ENCODE assay signal across 8 mouse cellular contexts in genomic region chr9:108290773-108291172, GRCm38 (mm10). TPM values are rescaled to one million over a fixed set of nuclear protein-coding genes. Genes with fewer than 3 reads are reported as not detected.
DNase-seq lines count a peak whose midpoint lies in the region; ATAC-seq and TF ChIP-seq lines count a peak whose summit lies in the region.

No protein-coding gene starts in this region.

- H3K9me3 ChIP-seq in megakaryocyte, embryonic 14.5 days = no peaks in the 10 kb centered on the region
- no peaks in the 10 kb centered on the region for H3K9me3 ChIP-seq in limb, embryonic 14.5 days (ENCODE audit: control insufficient read depth, low read length)
- H3K9me3 ChIP-seq in stomach, embryonic 14.5 days (ENCODE audit: control insufficient read depth, low read depth, low read length) = no peaks in the 10 kb centered on the region

- no peaks in the 10 kb centered on the region for H3K4me1 ChIP-seq in cerebellum, adult 2 months (ENCODE audit: control insufficient read depth, insufficient read depth, low read length)
- peaks cover 27% of the 10 kb centered on the region for H3K4me1 ChIP-seq in megakaryocyte, embryonic 14.5 days
- peaks cover 5% of the 10 kb centered on the region for H3K4me1 ChIP-seq in limb, embryonic 14.5 days (ENCODE audit: control insufficient read depth, insufficient read depth, low read length)
- H3K4me1 ChIP-seq in stomach, embryonic 14.5 days (ENCODE audit: control insufficient read depth, insufficient read depth, low read length) = no peaks in the 10 kb centered on the region; the same call in 1 of the 2 replicates

- 28% methylated on average over 6 of the region's 6 CpGs for WGBS in cerebellum, adult 2 months
- WGBS in limb, embryonic 14.5 days = 48% methylated on average over 6 of the region's 6 CpGs
- 49% methylated on average over 6 of the region's 6 CpGs for WGBS in stomach, embryonic 14.5 days

- no peak for TF ChIP-seq CTCF in cerebellum, adult 2 months (IDR thresholded peaks at IDR 0.05; ENCODE audit: borderline replicate concordance, insufficient read depth, low read depth, low read length)

- peak in 1 of 2 experiments; percentile 22 for DNase-seq in cerebellum, adult 2 months
- no peak for DNase-seq in cerebellum, adult 11-12 months
- DNase-seq in limb, embryonic 14.5 days (ENCODE audit: low spot score) = no peak
- no peak for DNase-seq in embryo, embryonic 10 days (ENCODE audit: low spot score)
- no peak for DNase-seq in layer of hippocampus, adult 9-11 months

- TF ChIP-seq POLR2A in cerebellum, adult 2 months (IDR thresholded peaks at IDR 0.05; ENCODE audit: borderline replicate concordance, insufficient read depth, low read length) = no peak
- TF ChIP-seq POLR2A in limb, embryonic 14.5 days (IDR thresholded peaks at IDR 0.05; ENCODE audit: borderline replicate concordance, extremely low read depth, insufficient read depth, insufficient read length) = no peak

- peak overlapping the region; percentile 56 for H3K4me2 ChIP-seq in limb, embryonic 14.5 days (replicated peaks; ENCODE audit: low read depth, low read length, severe bottlenecking)
- H3K4me2 ChIP-seq in stomach, embryonic 14.5 days (replicated peaks; ENCODE audit: low read depth, low read length) = peak overlapping the region; percentile 44

- ATAC-seq in megakaryocyte, adult 5-6 weeks (ENCODE audit: poor library complexity, severe bottlenecking) = no peak
- ATAC-seq in limb, embryonic 14.5 days (ENCODE audit: low FRiP score, low read depth) = no peak
- no peak for ATAC-seq in stomach, embryonic 14.5 days (ENCODE audit: insufficient number of reproducible peaks, insufficient read depth, low FRiP score, low read depth)

- no peak overlapping the region for H3K27ac ChIP-seq in cerebellum, adult 2 months (ENCODE audit: insufficient read depth, low read length)
- H3K27ac ChIP-seq in limb, embryonic 14.5 days (replicated peaks; ENCODE audit: low read depth, low read length) = no peak overlapping the region; the same call in 1 of the 2 replicates
- peak overlapping the region; percentile 18; the same call in 1 of the 2 replicates for H3K27ac ChIP-seq in stomach, embryonic 14.5 days (ENCODE audit: low read length)

- peak overlapping the region; percentile 51 for H3K9ac ChIP-seq in limb, embryonic 14.5 days (ENCODE audit: low read depth, low read length, severe bottlenecking)
- H3K9ac ChIP-seq in stomach, embryonic 14.5 days (replicated peaks; ENCODE audit: low read depth, low read length) = no peak overlapping the region

- peak overlapping the region; percentile 94 for H3K4me3 ChIP-seq in cerebellum, adult 2 months (replicated peaks; ENCODE audit: insufficient read depth, low read depth, low read length)
- peak overlapping the region; percentile 94 for H3K4me3 ChIP-seq in megakaryocyte, embryonic 14.5 days (replicated peaks)
- peak overlapping the region; percentile 54 for H3K4me3 ChIP-seq in limb, embryonic 14.5 days (replicated peaks; ENCODE audit: low read length)
- peak overlapping the region; percentile 40 for H3K4me3 ChIP-seq in stomach, embryonic 14.5 days (ENCODE audit: low read depth, low read length)

- no peaks in the 10 kb centered on the region for H3K27me3 ChIP-seq in cerebellum, adult 2 months (ENCODE audit: control insufficient read depth, insufficient read depth, low read length)
- H3K27me3 ChIP-seq in megakaryocyte, embryonic 14.5 days (replicated peaks) = peaks cover under 1% of the 10 kb centered on the region
- H3K27me3 ChIP-seq in limb, embryonic 14.5 days (ENCODE audit: control insufficient read depth, insufficient read depth, low read length) = no peaks in the 10 kb centered on the region
- no peaks in the 10 kb centered on the region for H3K27me3 ChIP-seq in stomach, embryonic 14.5 days (ENCODE audit: control insufficient read depth, insufficient read depth, low read length)

- no peaks in the 10 kb centered on the region for H3K36me3 ChIP-seq in megakaryocyte, embryonic 14.5 days (replicated peaks; ENCODE audit: low read length)
- H3K36me3 ChIP-seq in limb, embryonic 14.5 days (ENCODE audit: control insufficient read depth, insufficient read depth, low read length) = peaks cover 14% of the 10 kb centered on the region
- H3K36me3 ChIP-seq in stomach, embryonic 14.5 days (ENCODE audit: control insufficient read depth, insufficient read depth, low read length) = no peaks in the 10 kb centered on the region; the same call in 1 of the 2 replicates

RNA-seq across cellular contexts. Expression of gene Nicn1, which starts 0.5 kb away (rescaled TPM):
- polyA plus RNA-seq in cerebellum, adult 2 months (2012; rRNA removed) = 94.1 and 97.5 TPM in 2 replicates
- not detected in 2 replicates for polyA plus RNA-seq in megakaryocyte, embryonic 14.5 days (2012; ENCODE audit: insufficient read depth, low replicate concordance)
- total RNA-seq in megakaryocyte, adult 5-6 weeks (2015) = 3.9 and 4.3 TPM in 2 replicates
- total RNA-seq in megakaryocyte, adult 5-6 weeks (2017) = 2.6 and 3.6 TPM in 2 replicates
- polyA plus RNA-seq in limb, embryonic 14.5 days (2012; rRNA removed) = 37.5 and 61.3 TPM in 2 replicates
- 40.2 and 49.6 TPM in 2 replicates for polyA plus RNA-seq in limb, embryonic 14.5 days (2014; fragmentation: Nextera tagmentation; extraction: Ambion mirVana)
- polyA plus RNA-seq in stomach, embryonic 14.5 days (2014; fragmentation: Nextera tagmentation; extraction: Ambion mirVana) = 44.2 and 46.9 TPM in 2 replicates

RNA-seq across cellular contexts. Expression of gene Amt, which starts 5.9 kb away (rescaled TPM):
- polyA plus RNA-seq in cerebellum, adult 2 months (2012; rRNA removed) = 63.2 and 64.2 TPM in 2 replicates
- polyA plus RNA-seq in megakaryocyte, embryonic 14.5 days (2012; ENCODE audit: insufficient read depth, low replicate concordance) = 1.9 TPM in 1 of 2 replicates, not detected in the other
- 0.71 TPM in 1 of 2 replicates, not detected in the other for total RNA-seq in megakaryocyte, adult 5-6 weeks (2015)
- total RNA-seq in megakaryocyte, adult 5-6 weeks (2017) = 0.11 TPM in 1 of 2 replicates, not detected in the other
- 28.2 and 29.7 TPM in 2 replicates for polyA plus RNA-seq in limb, embryonic 14.5 days (2012; rRNA removed)
- 6.9 and 7.0 TPM in 2 replicates for polyA plus RNA-seq in limb, embryonic 14.5 days (2014; fragmentation: Nextera tagmentation; extraction: Ambion mirVana)
- 21.3 and 27.4 TPM in 2 replicates for polyA plus RNA-seq in stomach, embryonic 14.5 days (2014; fragmentation: Nextera tagmentation; extraction: Ambion mirVana)

RNA-seq across cellular contexts. Expression of gene Rhoa, which starts 15.2 kb away (rescaled TPM):
- 198 and 201 TPM in 2 replicates for polyA plus RNA-seq in cerebellum, adult 2 months (2012; rRNA removed)
- polyA plus RNA-seq in megakaryocyte, embryonic 14.5 days (2012; ENCODE audit: insufficient read depth, low replicate concordance) = 83.3 and 92.2 TPM in 2 replicates
- total RNA-seq in megakaryocyte, adult 5-6 weeks (2015) = 468 and 473 TPM in 2 replicates
- total RNA-seq in megakaryocyte, adult 5-6 weeks (2017) = 585 and 627 TPM in 2 replicates
- polyA plus RNA-seq in limb, embryonic 14.5 days (2012; rRNA removed) = 214 and 240 TPM in 2 replicates
- 296 and 326 TPM in 2 replicates for polyA plus RNA-seq in limb, embryonic 14.5 days (2014; fragmentation: Nextera tagmentation; extraction: Ambion mirVana)
- 308 and 334 TPM in 2 replicates for polyA plus RNA-seq in stomach, embryonic 14.5 days (2014; fragmentation: Nextera tagmentation; extraction: Ambion mirVana)

RNA-seq across cellular contexts. Expression of gene Tcta, which starts 15.2 kb away (rescaled TPM):
- polyA plus RNA-seq in cerebellum, adult 2 months (2012; rRNA removed) = 55.2 and 58.9 TPM in 2 replicates
- 5.1 and 6.8 TPM in 2 replicates for polyA plus RNA-seq in megakaryocyte, embryonic 14.5 days (2012; ENCODE audit: insufficient read depth, low replicate concordance)
- total RNA-seq in megakaryocyte, adult 5-6 weeks (2015) = 16.5 and 23.8 TPM in 2 replicates
- 6.2 and 8.4 TPM in 2 replicates for total RNA-seq in megakaryocyte, adult 5-6 weeks (2017)
- 36.8 and 41.4 TPM in 2 replicates for polyA plus RNA-seq in limb, embryonic 14.5 days (2012; rRNA removed)
- polyA plus RNA-seq in limb, embryonic 14.5 days (2014; fragmentation: Nextera tagmentation; extraction: Ambion mirVana) = 37.4 and 38.6 TPM in 2 replicates
- 37.9 and 43.3 TPM in 2 replicates for polyA plus RNA-seq in stomach, embryonic 14.5 days (2014; fragmentation: Nextera tagmentation; extraction: Ambion mirVana)

RNA-seq across cellular contexts. Expression of gene Dag1, which starts 27.0 kb away (rescaled TPM):
- 33.8 and 38.6 TPM in 2 replicates for polyA plus RNA-seq in cerebellum, adult 2 months (2012; rRNA removed)
- 10.0 and 15.2 TPM in 2 replicates for polyA plus RNA-seq in megakaryocyte, embryonic 14.5 days (2012; ENCODE audit: insufficient read depth, low replicate concordance)
- total RNA-seq in megakaryocyte, adult 5-6 weeks (2015) = 11.6 and 12.3 TPM in 2 replicates
- total RNA-seq in megakaryocyte, adult 5-6 weeks (2017) = 4.6 and 5.4 TPM in 2 replicates
- 49.7 and 57.4 TPM in 2 replicates for polyA plus RNA-seq in limb, embryonic 14.5 days (2012; rRNA removed)
- 77.4 and 82.5 TPM in 2 replicates for polyA plus RNA-seq in limb, embryonic 14.5 days (2014; fragmentation: Nextera tagmentation; extraction: Ambion mirVana)
- polyA plus RNA-seq in stomach, embryonic 14.5 days (2014; fragmentation: Nextera tagmentation; extraction: Ambion mirVana) = 79.9 and 82.1 TPM in 2 replicates

Comparison
In these comparisons a context has a peak if more than half of its experiments do, and no peak if none do; other contexts are left out.
1. H3K4me3 ChIP-seq: peak in every context shown above with its lines; median percentile 94 in cerebellum, adult 2 months; 94 in megakaryocyte, embryonic 14.5 days; 54 in limb, embryonic 14.5 days; 40 in stomach, embryonic 14.5 days.
2. RNA of gene Nicn1, which starts 0.5 kb away (polyA plus RNA-seq): 94.1 to 97.5 TPM in cerebellum, adult 2 months, 44.2 to 46.9 TPM in stomach, embryonic 14.5 days and 37.5 to 61.3 TPM in limb, embryonic 14.5 days; not detected in megakaryocyte, embryonic 14.5 days; every median in the first group is over 10 times any median in the second.